Mouse (Mus musculus) spleen, adult 2 months (tissue): Measurements from ENCODE around the gene Nek7. TPM values are rescaled to one million over a fixed set of nuclear protein-coding genes. Genes with fewer than 3 reads are reported as not detected.

Experiments
- DNase-seq, 2 experiments: peaks; one replicate each; pipeline versions ENCODE4 v3.0.0 to v3.0.0-alpha.2; 2012 to 2021; ENCODE audit warnings: low spot score in 2 of 2, low read depth in 1 of 2
- H3K27ac ChIP-seq: fragments of 200-500 bp; 2 replicates; pipeline ENCODE4 v1.5.1; 2012; ENCODE audit warnings: low read length, inconsistent platforms; ENCODE audit not compliant: insufficient read depth
- H3K27me3 ChIP-seq: fragments of 200-500 bp; 2 replicates; pipeline ENCODE4 v1.6.1; 2012; ENCODE audit warnings: mild to moderate bottlenecking, moderate library complexity, low read length, inconsistent platforms; ENCODE audit not compliant: control insufficient read depth, insufficient read depth
- H3K36me3 ChIP-seq: fragments of 200-500 bp; 2 replicates; pipeline ENCODE4 v1.6.1; 2012; ENCODE audit warnings: mild to moderate bottlenecking, low read length, inconsistent platforms; ENCODE audit not compliant: control insufficient read depth, insufficient read depth
- H3K4me1 ChIP-seq: fragments of 200-500 bp; 2 replicates; pipeline ENCODE4 v1.6.1; 2011; ENCODE audit warnings: inconsistent platforms; ENCODE audit not compliant: control insufficient read depth, insufficient read depth, insufficient read length
- H3K4me3 ChIP-seq: fragments of 200-500 bp; 2 replicates; pipeline ENCODE4 v1.5.1; 2011; ENCODE audit warnings: mild to moderate bottlenecking, inconsistent platforms; ENCODE audit not compliant: insufficient read depth, insufficient read length; ENCODE audit errors: extremely low read depth
- CTCF ChIP-seq: fragments of 200-500 bp; IDR thresholded peaks from 2 replicates; pipeline ENCODE4 v1.5.1; 2011; ENCODE audit warnings: mild to moderate bottlenecking, inconsistent platforms; ENCODE audit not compliant: insufficient read depth, insufficient read length, insufficient replicate concordance; ENCODE audit errors: extremely low read depth
- POLR2A ChIP-seq: fragments of 200-500 bp; IDR thresholded peaks from 2 replicates; pipeline ENCODE4 v1.6.1; 2011; ENCODE audit warnings: low read depth, low read length, inconsistent platforms
- WGBS: fragments of 180-500 bp; shearing (Covaris S2); methylation state at CpG from one replicate; pipeline ENCODE4 v1.1.7; 2018; 5-methylcytosine and 5-hydroxymethylcytosine counted together
- polyA plus RNA-seq: library from polyadenylated mRNA; depleted of rRNA; stranded (reverse); fragments of >200 nt; gene quantifications from 2 replicates; pipeline ENCODE4 v1.2.3, GENCODE M21; 2012

Nek7 gene
- polyA plus RNA-seq, 1 experiment = 6.5 TPM

GRCm38 (mm10) chr1:138587812-138588211 lies 32.1 kb downstream of the Nek7 start:
- Histone ChIP-seq H3K36me3 (no peaks in the 10 kb centered on the region), H3K27me3 (no peaks in the 10 kb centered on the region), H3K4me3 (no peak overlapping the region), H3K27ac (no peak overlapping the region), H3K4me1 (peaks cover 14% of the 10 kb centered on the region)
- no peak for TF ChIP-seq POLR2A
- no peak for TF ChIP-seq CTCF
- 74% methylated on average over 3 of the region's 3 CpGs for WGBS
- DNase-seq = peak in 1 of 2 experiments; percentile 12

GRCm38 (mm10) chr1:138586891-138587290 lies 33.0 kb downstream of the Nek7 start:
- Histone ChIP-seq H3K4me3 (no peak overlapping the region), H3K27ac (no peak overlapping the region), H3K4me1 (peaks cover 14% of the 10 kb centered on the region), H3K36me3 (no peaks in the 10 kb centered on the region), H3K27me3 (no peaks in the 10 kb centered on the region)
- TF ChIP-seq POLR2A = no peak
- no peak for TF ChIP-seq CTCF
- no peak for DNase-seq
- WGBS = 89% methylated on average over 2 of the region's 2 CpGs

GRCm38 (mm10) chr1:138584423-138585013 lies 35.4 kb downstream of the Nek7 start:
- no peaks in the 10 kb centered on the region for H3K27me3 ChIP-seq
- no peak overlapping the region for H3K4me3 ChIP-seq
- no peaks in the 10 kb centered on the region for H3K36me3 ChIP-seq
- WGBS = 75% methylated on average over 2 of the region's 2 CpGs
- DNase-seq = peak in 1 of 2 experiments; percentile 14
- H3K4me1 ChIP-seq = peaks cover 13% of the 10 kb centered on the region
- H3K27ac ChIP-seq = no peak overlapping the region
- TF ChIP-seq POLR2A (no peak), CTCF (no peak)

GRCm38 (mm10) chr1:138582225-138582624 lies 37.7 kb downstream of the Nek7 start:
- WGBS = 80% methylated on average over 7 of the region's 7 CpGs

GRCm38 (mm10) chr1:138579822-138580492 lies 40.0 kb downstream of the Nek7 start:
- Histone ChIP-seq H3K27ac (no peak overlapping the region), H3K4me1 (peaks cover 8% of the 10 kb centered on the region; the same call in 1 of the 2 replicates), H3K27me3 (no peaks in the 10 kb centered on the region), H3K4me3 (no peak overlapping the region), H3K36me3 (no peaks in the 10 kb centered on the region)
- DNase-seq = no peak
- no peak for TF ChIP-seq CTCF
- 84% methylated on average over 11 of the region's 11 CpGs for WGBS

More at GRCm38 (mm10) chr1:138582225-138582624, 37.7 kb downstream of the Nek7 start:
- no peaks in the 10 kb centered on the region for H3K36me3 ChIP-seq
- no peaks in the 10 kb centered on the region for H3K27me3 ChIP-seq
- no peak overlapping the region for H3K4me3 ChIP-seq
- peaks cover 10% of the 10 kb centered on the region for H3K4me1 ChIP-seq
- no peak for DNase-seq
- TF ChIP-seq CTCF (no peak), POLR2A (no peak)
- H3K27ac ChIP-seq = no peak overlapping the region

GRCm38 (mm10) chr1:138579207-138579606 lies 40.7 kb downstream of the Nek7 start:
- no peak overlapping the region for H3K4me3 ChIP-seq
- no peaks in the 10 kb centered on the region for H3K27me3 ChIP-seq
- WGBS = 94% methylated on average over 7 of the region's 7 CpGs
- no peak overlapping the region for H3K27ac ChIP-seq
- no peak for DNase-seq
- TF ChIP-seq POLR2A = no peak
- TF ChIP-seq CTCF = no peak
- no peaks in the 10 kb centered on the region for H3K36me3 ChIP-seq
- H3K4me1 ChIP-seq = peaks cover 3% of the 10 kb centered on the region; the same call in 1 of the 2 replicates

- WGBS = 88% methylated on average over 7 of the region's 7 CpGs
- H3K4me1 ChIP-seq = no peaks in the 10 kb centered on the region
- no peak for TF ChIP-seq CTCF
- TF ChIP-seq POLR2A = no peak
- H3K4me3 ChIP-seq = no peak overlapping the region
- no peak overlapping the region for H3K27ac ChIP-seq
- no peak for DNase-seq
- no peaks in the 10 kb centered on the region for H3K27me3 ChIP-seq
- 0 out of 2 replicates have a peak, but pooled peaks cover 2% of the 10 kb centered on the region for H3K36me3 ChIP-seq
These were observed 43.1 kb downstream of the Nek7 start for GRCm38 (mm10) chr1:138576803-138577202.
